Mouse (Mus musculus): Measurements from ENCODE around the gene Dmbt1. TPM values are rescaled to one million over a fixed set of nuclear protein-coding genes. Genes with fewer than 3 reads are reported as not detected.
"Not testable (repeated sequence)": the region's sequence is repeated elsewhere in the genome, so short reads cannot be mapped to it uniquely, and the experiment has no call there.

Dmbt1 gene
- polyA plus RNA-seq, 1 experiment from 2014 or later = 0.03 TPM

- Histone ChIP-seq H3K4me1 (no peaks in the 10 kb centered on the region), H3K9ac (no peak overlapping the region), H3K9me3 (no peaks in the 10 kb centered on the region; the same call in 1 of the 2 replicates), H3K4me3 (no peak overlapping the region), H3K27me3 (no peaks in the 10 kb centered on the region), H3K27ac (no peak overlapping the region), H3K36me3 (no peaks in the 10 kb centered on the region), H3K4me2 (no peak overlapping the region)
- no peak for ATAC-seq (ENCODE audit: insufficient number of reproducible peaks, low FRiP score, low TSS enrichment, low read depth)
- 88% methylated on average over 2 of the region's 2 CpGs for WGBS
Observed at GRCm38 (mm10) chr7:131007221-131007620, 24.6 kb upstream of the Dmbt1 start.

- Histone ChIP-seq H3K27ac (no peak overlapping the region), H3K4me2 (no peak overlapping the region), H3K27me3 (no peaks in the 10 kb centered on the region), H3K36me3 (no peaks in the 10 kb centered on the region), H3K9me3 (no peaks in the 10 kb centered on the region; the same call in 1 of the 2 replicates), H3K4me3 (no peak overlapping the region), H3K9ac (no peak overlapping the region), H3K4me1 (no peaks in the 10 kb centered on the region)
- WGBS = 79% methylated on average over 5 of the region's 5 CpGs
- no peak for ATAC-seq (ENCODE audit: insufficient number of reproducible peaks, low FRiP score, low TSS enrichment, low read depth)
Observed at GRCm38 (mm10) chr7:131009178-131009577, 22.7 kb upstream of the Dmbt1 start.

DNA sequence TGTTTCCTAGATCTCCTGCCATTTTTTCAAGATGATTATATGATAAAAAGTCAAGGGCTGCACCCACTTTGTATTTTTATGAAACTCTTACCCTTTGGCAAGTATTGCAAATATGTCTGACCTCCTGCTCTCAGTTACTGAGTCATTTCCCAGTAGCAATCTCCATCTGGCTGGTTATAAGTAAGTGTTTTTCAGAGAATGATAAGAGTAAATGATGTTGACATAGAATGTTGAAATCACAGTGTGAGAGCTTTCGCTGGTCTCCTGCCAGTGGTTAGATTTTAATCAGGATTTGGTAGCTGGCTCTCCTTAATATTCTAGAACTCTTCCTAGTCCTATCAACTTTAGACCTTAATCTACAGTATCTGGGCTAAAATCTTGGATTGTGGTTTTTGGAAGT is 20.0 kb upstream of the Dmbt1 start:
- no peak overlapping the region for H3K4me2 ChIP-seq
- no peaks in the 10 kb centered on the region for H3K27me3 ChIP-seq
- H3K9ac ChIP-seq = no peak overlapping the region
- WGBS = 74% methylated on average over 1 of the region's 1 CpGs
- H3K36me3 ChIP-seq = no peaks in the 10 kb centered on the region
- H3K27ac ChIP-seq = no peak overlapping the region
- no peaks in the 10 kb centered on the region for H3K4me1 ChIP-seq
- no peak overlapping the region for H3K4me3 ChIP-seq
- no peaks in the 10 kb centered on the region for H3K9me3 ChIP-seq
- no peak for ATAC-seq (ENCODE audit: insufficient number of reproducible peaks, low FRiP score, low TSS enrichment, low read depth)

- Histone ChIP-seq H3K9ac (no peak overlapping the region), H3K4me3 (no peak overlapping the region), H3K4me2 (no peak overlapping the region), H3K9me3 (no peaks in the 10 kb centered on the region), H3K27me3 (no peaks in the 10 kb centered on the region), H3K36me3 (no peaks in the 10 kb centered on the region), H3K4me1 (no peaks in the 10 kb centered on the region), H3K27ac (no peak overlapping the region)
- no peak for ATAC-seq (ENCODE audit: insufficient number of reproducible peaks, low FRiP score, low TSS enrichment, low read depth)
- 81% methylated on average over 2 of the region's 2 CpGs for WGBS
Observed at GRCm38 (mm10) chr7:131019181-131019580, 12.7 kb upstream of the Dmbt1 start.

DNA sequence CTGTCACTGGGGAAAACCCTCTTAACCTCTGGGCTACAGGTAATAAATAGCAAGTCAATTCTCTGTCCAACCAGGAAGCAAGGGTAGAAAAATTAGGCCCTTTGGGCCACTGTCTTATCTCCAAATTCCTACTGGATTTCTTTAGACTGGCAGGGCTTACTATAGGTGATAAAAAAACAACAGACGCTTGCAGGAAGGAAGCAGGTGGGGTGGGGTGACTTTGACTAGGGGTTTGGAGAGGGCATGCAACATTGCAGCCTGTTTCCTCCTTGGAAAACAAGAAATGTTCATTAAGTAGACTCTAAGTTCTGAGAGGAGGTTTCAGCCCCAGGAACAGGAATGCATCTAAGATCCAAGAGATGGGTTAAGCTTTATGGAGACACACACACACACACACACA is 7.0 kb upstream of the Dmbt1 start:
- no peaks in the 10 kb centered on the region for H3K27me3 ChIP-seq
- H3K4me1 ChIP-seq = no peaks in the 10 kb centered on the region
- H3K9ac ChIP-seq = no peak overlapping the region
- no peak overlapping the region for H3K27ac ChIP-seq
- no peak for ATAC-seq (ENCODE audit: insufficient number of reproducible peaks, low FRiP score, low TSS enrichment, low read depth)
- H3K9me3 ChIP-seq = no peaks in the 10 kb centered on the region
- WGBS = 46% methylated on average over 1 of the region's 1 CpGs
- H3K4me3 ChIP-seq = no peak overlapping the region
- no peaks in the 10 kb centered on the region for H3K36me3 ChIP-seq
- no peak overlapping the region for H3K4me2 ChIP-seq

- 76% methylated on average over 1 of the region's 1 CpGs for whole genome bisulfite sequencing
- no peak for ATAC-seq (ENCODE audit: insufficient number of reproducible peaks, low FRiP score, low TSS enrichment, low read depth)
- no peaks in the 10 kb centered on the region for H3K27me3 ChIP-seq
Observed at GRCm38 (mm10) chr7:131027557-131027956, 4.3 kb upstream of the Dmbt1 start.

DNA sequence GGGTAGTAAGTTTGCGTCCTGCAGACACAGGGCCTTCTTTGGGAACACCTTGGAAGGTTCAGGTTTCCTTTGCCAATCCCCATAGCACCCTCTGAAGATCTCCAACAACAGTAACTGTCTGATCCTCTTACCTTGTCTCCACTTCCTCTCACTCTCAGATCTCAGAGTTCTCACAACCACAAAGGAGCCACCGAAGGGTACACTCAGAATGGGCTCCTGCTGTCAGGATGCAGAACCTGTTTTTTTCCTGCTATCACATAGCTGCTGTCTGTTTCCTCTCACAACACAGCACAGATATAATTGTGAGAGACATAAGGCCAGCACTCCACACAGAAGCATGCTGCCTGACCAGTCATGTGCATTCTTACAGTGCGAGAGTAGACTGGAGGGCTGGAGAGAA is 4.5 kb downstream of the Dmbt1 start:
- no peaks in the 10 kb centered on the region for H3K9me3 ChIP-seq
- ATAC-seq (ENCODE audit: insufficient number of reproducible peaks, low FRiP score, low TSS enrichment, low read depth) = no peak
- no peak overlapping the region for H3K4me3 ChIP-seq
- WGBS = 77% methylated on average over 3 of the region's 3 CpGs
- no peaks in the 10 kb centered on the region for H3K4me1 ChIP-seq
- H3K27me3 ChIP-seq = no peaks in the 10 kb centered on the region
- H3K36me3 ChIP-seq = no peaks in the 10 kb centered on the region
- H3K27ac ChIP-seq = no peak overlapping the region
- H3K4me2 ChIP-seq = no peak overlapping the region
- no peak overlapping the region for H3K9ac ChIP-seq

More at GRCm38 (mm10) chr7:131027557-131027956, 4.3 kb upstream of the Dmbt1 start:
- Histone ChIP-seq H3K4me3 (no peak overlapping the region), H3K9ac (no peak overlapping the region), H3K9me3 (no peaks in the 10 kb centered on the region), H3K27ac (no peak overlapping the region), H3K36me3 (no peaks in the 10 kb centered on the region), H3K4me2 (no peak overlapping the region), H3K4me1 (no peaks in the 10 kb centered on the region)

GRCm38 (mm10) chr7:131037083-131037482 is 5.2 kb downstream of the Dmbt1 start:
- H3K27ac ChIP-seq = no peak overlapping the region
- no peak overlapping the region for H3K4me2 ChIP-seq
- no peaks in the 10 kb centered on the region for H3K9me3 ChIP-seq
- H3K36me3 ChIP-seq = no peaks in the 10 kb centered on the region
- no peak overlapping the region for H3K9ac ChIP-seq
- no peaks in the 10 kb centered on the region for H3K4me1 ChIP-seq
- no peaks in the 10 kb centered on the region for H3K27me3 ChIP-seq
- 81% methylated on average over 2 of the region's 2 CpGs for WGBS
- no peak overlapping the region for H3K4me3 ChIP-seq
- no peak for ATAC-seq (ENCODE audit: insufficient number of reproducible peaks, low FRiP score, low TSS enrichment, low read depth)

DNA sequence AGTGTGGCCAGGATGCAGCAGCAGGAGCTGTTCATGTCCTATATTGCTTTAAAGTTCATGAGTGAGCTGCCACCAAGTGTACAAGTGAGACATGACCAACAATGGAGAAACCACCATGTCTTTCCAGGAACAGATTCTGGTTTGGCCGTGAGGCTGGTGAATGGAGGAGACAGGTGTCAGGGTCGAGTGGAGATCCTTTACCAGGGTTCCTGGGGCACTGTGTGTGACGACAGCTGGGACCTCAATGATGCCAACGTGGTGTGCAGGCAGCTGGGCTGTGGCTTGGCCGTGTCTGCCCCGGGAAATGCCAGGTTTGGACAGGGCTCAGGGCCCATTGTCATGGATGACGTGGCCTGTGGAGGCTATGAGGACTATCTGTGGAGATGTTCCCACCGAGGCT is 8.9 kb downstream of the Dmbt1 start:
- 88% methylated on average over 8 of the region's 8 CpGs for WGBS
- H3K4me3 ChIP-seq; H3K36me3 ChIP-seq; H3K4me2 ChIP-seq; H3K9me3 ChIP-seq; H3K4me1 ChIP-seq; H3K27me3 ChIP-seq; H3K9ac ChIP-seq; ATAC-seq (ENCODE audit: insufficient number of reproducible peaks, low FRiP score, low TSS enrichment, low read depth); H3K27ac ChIP-seq: not testable (repeated sequence)

DNA sequence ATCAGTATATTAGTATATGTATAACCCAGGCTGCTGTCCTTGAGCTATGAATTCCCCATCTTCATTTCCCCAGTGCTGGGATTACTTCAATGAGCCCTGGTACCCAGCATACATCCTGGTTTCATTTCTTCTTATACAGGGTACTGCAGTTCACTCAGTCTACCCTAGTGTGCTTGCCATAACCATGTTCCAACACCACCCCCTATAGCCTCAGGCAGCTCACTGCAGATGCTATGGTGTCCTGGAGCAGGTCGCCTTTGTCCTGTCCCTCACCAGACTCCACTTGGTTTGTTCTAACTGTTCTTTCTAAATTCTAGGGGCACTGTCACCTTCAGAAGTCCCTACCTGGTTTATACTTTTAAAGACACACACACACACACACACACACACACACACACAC is 10.8 kb downstream of the Dmbt1 start:
- no peaks in the 10 kb centered on the region for H3K4me1 ChIP-seq
- H3K4me3 ChIP-seq = no peak overlapping the region
- ATAC-seq (ENCODE audit: insufficient number of reproducible peaks, low FRiP score, low TSS enrichment, low read depth) = no peak
- no peaks in the 10 kb centered on the region for H3K9me3 ChIP-seq
- no peak overlapping the region for H3K4me2 ChIP-seq
- H3K9ac ChIP-seq = no peak overlapping the region
- H3K36me3 ChIP-seq = no peaks in the 10 kb centered on the region
- H3K27ac ChIP-seq = no peak overlapping the region
- H3K27me3 ChIP-seq = no peaks in the 10 kb centered on the region
- WGBS = 65% methylated on average over 1 of the region's 1 CpGs

- not testable (repeated sequence) for H3K36me3 ChIP-seq; H3K9me3 ChIP-seq; H3K4me3 ChIP-seq; H3K27ac ChIP-seq; H3K27me3 ChIP-seq; H3K4me1 ChIP-seq; ATAC-seq (ENCODE audit: insufficient number of reproducible peaks, low FRiP score, low TSS enrichment, low read depth); H3K4me2 ChIP-seq; H3K9ac ChIP-seq
- WGBS = 26% methylated on average over 3 of the region's 3 CpGs
Observed at GRCm38 (mm10) chr7:131045258-131045835, 13.5 kb downstream of the Dmbt1 start.

GRCm38 (mm10) chr7:131049829-131050228 is 18.0 kb downstream of the Dmbt1 start:
- not testable (repeated sequence) for H3K4me3 ChIP-seq; H3K27me3 ChIP-seq; ATAC-seq (ENCODE audit: insufficient number of reproducible peaks, low FRiP score, low TSS enrichment, low read depth); H3K9ac ChIP-seq; H3K9me3 ChIP-seq; H3K27ac ChIP-seq; H3K36me3 ChIP-seq; H3K4me1 ChIP-seq; H3K4me2 ChIP-seq
- 81% methylated on average over 8 of the region's 8 CpGs for WGBS

DNA sequence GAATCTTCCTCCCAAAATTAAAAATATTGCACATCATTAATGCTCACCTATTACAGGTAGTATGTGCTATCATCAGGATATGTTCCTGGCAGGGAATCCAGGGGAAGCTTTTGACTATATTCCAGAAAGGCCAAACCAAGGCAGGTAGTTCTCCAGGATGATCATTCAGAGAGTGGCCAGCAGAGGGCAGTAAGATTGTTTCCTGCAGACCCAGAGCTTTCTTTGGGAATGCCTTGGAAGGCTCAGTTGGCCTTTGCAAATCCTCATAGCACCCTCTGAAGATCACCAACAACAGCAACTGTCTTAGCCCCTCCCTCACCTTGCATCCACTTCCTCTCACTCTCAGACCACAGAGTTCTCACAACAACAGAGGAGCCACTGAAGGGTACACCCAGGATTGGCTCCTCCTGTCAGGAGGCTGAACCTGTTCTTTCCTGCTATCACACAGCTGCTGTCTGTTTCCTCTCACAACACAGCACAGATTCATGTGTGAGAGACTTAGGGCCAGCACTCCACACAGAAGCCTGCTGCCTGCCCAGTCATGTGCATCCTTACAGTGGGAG is 23.0 kb downstream of the Dmbt1 start:
- Histone ChIP-seq H3K4me2 (no peak overlapping the region), H3K4me3 (no peak overlapping the region), H3K9ac (no peak overlapping the region), H3K36me3 (no peaks in the 10 kb centered on the region), H3K9me3 (no peaks in the 10 kb centered on the region), H3K27me3 (no peaks in the 10 kb centered on the region), H3K4me1 (no peaks in the 10 kb centered on the region), H3K27ac (no peak overlapping the region)
- no peak for ATAC-seq (ENCODE audit: insufficient number of reproducible peaks, low FRiP score, low TSS enrichment, low read depth)

Data from limb, embryonic 15.5 days (tissue).